Mouse (Mus musculus): ENCODE measurements around the gene Sec24d.

Gene Sec24d

DNA sequence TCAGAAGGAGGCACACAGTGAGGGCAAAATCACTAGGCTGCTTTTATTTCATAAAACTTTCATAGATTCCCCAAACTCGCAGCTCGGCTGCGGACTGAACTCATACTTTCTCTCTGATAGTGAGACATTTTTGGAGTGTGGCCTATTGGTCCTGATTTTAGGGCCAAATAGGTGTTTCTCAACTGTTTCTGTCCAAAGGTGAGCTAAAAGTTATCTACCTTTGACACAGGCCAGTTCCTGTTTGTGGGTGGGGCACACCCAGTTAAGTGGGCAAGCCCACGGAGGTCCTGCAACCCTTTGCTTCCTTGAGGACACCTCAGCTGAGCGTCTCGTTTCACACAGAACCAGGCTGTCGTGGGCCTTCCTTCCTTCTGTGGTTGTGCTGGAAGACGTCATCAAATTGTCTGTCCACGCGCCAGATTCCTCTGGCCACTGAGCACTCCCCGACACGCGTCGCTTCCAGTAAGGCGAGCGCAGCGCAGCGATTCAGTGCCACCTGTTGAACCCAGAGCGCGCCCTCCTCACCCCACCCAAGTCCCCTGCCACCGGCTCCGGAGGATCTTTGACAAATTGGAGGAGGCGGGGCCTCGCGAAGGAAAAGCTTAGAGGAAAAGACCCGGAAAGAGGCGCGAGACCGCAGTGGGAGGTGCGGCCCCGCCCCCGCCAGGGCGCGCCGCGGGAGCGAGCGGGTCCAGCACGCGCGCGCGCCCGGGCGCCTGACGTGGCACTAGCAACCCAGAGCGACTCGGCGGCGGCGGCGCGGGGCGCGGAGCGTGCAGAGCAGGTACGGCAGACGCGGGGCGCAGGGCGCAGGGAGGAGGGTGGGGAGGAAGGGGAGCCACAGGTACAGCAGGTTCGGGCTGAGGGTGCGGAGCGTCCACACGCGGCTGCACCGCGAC lies at the start of gene Sec24d:
Sec24d (plus strand) TSS at position 703 of the 899 bp plus-strand sequence.
- in situ Hi-C loops (cut with MboI, MseI) = no loop called here

DNA sequence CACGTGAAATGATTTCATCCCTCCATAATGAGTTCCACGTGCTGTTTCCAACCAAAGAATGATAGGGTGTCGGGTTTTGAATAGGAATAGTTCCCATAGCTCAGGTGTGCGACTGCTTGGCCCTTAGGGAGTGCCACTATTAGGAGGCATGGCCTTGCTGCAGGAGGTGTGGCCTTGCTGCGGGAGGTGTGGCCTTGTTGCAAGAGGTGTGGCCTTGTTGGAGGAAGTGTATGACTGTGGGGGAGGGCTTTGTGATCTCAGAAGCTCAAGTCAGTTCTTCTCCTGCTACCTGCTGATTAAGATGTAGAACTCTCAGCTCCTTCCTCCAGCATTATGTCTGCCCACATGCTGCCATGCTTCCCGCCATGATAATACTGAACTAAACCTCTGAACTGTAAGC lies 48.6 kb upstream of the Sec24d start:
- in situ Hi-C loops (cut with MboI, MseI) = loop anchor here (25.0 kb wide), 1 partner anchor 1044 kb away; no protein-coding TSS in a partner anchor

DNA sequence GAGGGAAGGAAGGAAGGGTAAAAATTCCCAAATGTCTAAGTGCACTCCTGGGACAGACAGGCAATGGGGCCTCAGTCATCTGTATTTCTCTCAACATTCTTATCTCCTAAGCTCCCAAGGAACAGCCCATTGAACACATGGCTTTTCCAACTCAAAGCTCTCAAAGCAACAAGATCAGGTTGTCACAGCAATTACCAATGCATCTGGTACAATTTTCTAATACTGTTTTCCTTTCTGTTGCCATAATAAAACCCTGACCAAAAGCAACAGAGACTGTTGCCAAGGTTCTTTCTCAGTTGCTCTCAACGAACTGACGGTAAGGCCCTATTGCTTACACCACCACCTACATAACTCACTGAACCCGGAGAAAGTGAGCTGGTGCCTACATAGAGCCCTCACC lies 40.0 kb upstream of the Sec24d start:
- in situ Hi-C loops (cut with MboI, MseI) = no loop called here

DNA sequence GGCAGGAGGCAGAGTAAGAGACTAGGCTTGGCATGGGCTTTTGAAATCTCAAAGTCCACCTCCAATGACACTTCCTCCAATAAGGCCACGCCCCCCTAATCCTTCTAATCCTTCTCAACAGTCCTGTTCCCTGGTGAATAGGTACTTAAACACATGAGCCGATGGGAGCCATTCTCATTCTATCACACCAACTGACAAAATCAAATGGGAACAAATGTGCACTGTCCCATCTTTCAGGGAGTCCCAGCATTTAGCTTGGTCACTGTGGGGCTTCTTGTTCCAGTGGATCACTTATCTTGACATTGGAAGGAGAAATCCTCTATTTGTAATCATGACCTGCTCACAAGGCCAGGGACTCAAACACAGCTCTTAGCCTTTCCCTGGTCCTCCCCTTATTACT lies 35.6 kb upstream of the Sec24d start:
- in situ Hi-C loops (cut with MboI, MseI) = loop anchor here (10.0 kb wide), 1 partner anchor 93 kb away; no protein-coding TSS in a partner anchor

DNA sequence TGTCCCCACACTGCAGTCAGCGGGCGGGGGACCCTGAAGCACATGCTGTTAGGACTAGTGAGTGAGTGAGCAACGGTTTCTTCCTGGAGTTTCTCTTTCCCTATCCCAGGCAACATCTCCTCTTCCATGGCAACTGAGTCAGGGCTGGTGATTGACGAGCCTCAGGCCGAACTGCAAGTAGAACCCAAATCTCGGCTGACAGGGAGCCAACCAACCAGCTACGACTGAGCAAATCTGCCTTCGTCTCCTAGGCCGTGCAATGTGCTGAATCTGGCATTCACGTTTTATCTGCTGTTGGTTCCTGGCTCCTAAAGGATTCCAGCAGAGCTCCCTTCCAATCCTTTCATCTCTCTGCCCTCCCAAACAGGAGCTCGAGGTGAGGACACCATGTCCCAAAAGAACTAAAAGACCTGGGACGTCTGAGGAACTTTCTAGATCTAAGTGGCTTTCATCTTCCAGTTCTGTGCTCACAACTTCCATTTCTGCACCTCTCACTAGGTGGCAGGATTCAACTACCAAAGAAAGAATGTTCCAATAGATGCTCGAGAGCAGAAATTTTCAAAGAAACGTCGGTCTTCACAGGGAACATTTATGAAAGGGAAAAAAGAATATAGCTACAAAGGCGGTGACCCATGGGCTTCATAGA lies 32.9 kb upstream of the Sec24d start:
- in situ Hi-C loops (cut with MboI, MseI) = loop anchor here (10.0 kb wide), 1 partner anchor 90 kb away; no protein-coding TSS in a partner anchor

DNA sequence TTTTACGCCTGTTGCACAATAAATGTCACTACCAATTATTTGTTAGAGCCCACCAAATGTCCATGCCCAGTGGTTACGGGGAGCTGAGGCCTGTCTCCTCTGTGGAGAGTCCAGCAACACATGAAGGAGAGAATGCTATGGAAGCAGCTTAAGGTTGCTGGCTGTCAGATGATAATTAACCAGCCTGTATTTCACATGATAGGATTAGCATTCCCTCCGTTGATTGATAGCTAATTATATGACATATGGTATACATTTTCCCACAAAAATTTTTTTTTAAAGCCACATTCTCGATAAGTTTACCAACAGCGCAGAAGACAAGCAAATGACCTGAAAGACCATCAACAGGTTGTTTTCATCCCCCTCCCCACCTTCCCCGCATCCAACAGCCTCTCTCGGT lies 31.8 kb upstream of the Sec24d start:
- in situ Hi-C loops (cut with MboI, MseI) = loop anchor here (10.0 kb wide), 1 partner anchor 89 kb away; no protein-coding TSS in a partner anchor

DNA sequence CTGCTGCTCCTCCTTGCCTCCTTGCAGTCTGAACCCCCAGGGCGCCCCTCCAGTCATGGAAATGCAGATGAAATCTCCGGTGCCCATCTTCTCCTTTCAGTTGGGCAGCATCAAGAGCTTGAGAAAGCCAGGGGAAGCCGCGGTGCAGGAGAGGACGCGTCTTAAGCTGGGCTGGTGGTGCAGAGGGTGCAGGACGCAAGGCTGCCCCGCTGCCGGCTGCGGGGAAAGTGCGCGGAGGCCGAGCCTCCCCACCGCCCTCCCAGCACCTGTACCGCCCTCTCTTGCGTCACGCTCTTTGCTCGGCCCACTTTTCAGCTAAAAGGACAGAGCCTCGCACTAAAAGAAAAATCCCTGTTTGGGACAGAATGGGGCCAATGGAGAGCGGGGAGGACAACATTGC lies 31.3 kb upstream of the Sec24d start, which contains the start of gene Synpo2:
Synpo2 (minus strand) TSS at position 229 of the 400 bp plus-strand sequence.
- in situ Hi-C loops (cut with MboI, MseI) = loop anchor here (10.0 kb wide), 1 partner anchor 89 kb away; no protein-coding TSS in a partner anchor

DNA sequence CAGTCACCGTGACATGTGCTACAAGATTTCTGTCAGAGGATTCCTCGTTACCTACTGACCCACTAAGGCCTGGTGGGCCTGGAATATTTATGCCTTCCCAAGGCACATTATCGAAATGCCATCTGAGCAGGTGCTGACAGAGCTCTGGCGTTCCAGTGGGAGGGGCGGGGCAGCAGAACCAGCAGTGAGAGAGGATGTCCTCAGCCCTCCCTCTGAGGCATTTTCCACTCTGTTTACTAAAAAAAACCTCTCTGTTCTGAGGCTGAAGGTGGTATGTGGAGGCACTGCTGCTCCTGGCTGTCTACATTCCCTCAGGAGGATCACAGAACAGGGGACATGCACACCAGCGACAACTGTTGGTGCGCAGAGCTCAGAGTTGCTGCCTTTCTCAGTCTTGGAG lies 30.2 kb upstream of the Sec24d start:
- in situ Hi-C loops (cut with MboI, MseI) = loop anchor here (10.0 kb wide), 1 partner anchor 88 kb away; no protein-coding TSS in a partner anchor

DNA sequence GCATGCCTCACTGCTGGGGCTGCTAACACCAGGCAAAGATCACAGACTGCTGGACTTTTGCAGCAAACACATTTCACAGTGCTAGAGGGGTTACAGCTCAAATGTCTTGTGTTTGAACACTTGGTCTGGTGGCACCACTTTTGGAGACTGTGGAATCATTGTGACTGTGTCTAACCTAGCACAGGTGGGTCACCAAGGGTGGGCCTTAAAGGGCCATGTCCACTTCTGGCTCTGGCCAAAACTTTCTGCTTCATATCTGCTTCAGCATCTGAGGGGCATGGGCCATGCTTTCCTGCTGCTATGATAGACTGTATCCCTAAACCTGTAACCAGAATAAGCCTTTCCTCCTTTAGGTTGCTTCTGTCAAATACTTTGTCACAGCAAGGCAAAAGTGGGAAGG lies 29.8 kb upstream of the Sec24d start:
- in situ Hi-C loops (cut with MboI, MseI) = loop anchor here (10.0 kb wide), 1 partner anchor 87 kb away; no protein-coding TSS in a partner anchor

DNA sequence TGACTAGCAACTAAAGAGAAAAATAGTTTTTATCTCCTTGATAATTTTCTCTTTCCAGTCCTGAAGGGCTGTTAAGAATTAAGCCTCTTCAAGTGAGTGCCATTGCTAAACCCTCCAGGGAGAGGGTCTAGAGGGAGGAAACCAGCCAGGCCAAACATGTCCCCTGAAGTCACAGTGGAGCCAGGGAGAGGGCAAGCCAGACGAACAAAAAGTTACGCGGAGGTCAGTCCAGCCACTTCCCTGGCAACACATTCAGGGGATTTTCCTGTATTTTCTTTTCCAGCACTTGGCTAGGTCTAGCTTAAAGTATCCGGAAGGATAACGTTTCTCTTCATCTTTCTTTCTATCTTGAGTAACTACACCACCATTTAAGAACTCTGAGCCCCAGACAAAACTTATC lies 22.9 kb upstream of the Sec24d start:
- in situ Hi-C loops (cut with MboI, MseI) = no loop called here

DNA sequence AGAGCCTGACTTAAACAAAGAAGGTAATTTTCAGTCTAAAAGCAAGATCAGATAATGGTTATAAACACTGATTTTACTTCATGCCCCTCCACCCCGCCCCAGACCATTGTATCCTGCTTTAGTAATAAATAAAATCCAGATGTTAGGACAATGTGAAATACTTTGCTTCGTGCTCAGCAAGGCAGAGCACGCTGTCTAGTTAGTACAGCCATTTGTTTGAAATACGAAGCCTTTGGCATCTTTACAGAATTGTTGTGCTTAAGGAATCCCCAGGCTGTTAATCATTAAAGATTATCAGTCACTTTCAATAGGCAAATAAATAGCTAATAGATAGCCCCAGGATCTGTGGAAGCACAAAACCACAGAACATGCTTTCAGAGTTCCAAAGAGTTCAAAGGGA lies 21.6 kb upstream of the Sec24d start:
- in situ Hi-C loops (cut with MboI, MseI) = no loop called here

DNA sequence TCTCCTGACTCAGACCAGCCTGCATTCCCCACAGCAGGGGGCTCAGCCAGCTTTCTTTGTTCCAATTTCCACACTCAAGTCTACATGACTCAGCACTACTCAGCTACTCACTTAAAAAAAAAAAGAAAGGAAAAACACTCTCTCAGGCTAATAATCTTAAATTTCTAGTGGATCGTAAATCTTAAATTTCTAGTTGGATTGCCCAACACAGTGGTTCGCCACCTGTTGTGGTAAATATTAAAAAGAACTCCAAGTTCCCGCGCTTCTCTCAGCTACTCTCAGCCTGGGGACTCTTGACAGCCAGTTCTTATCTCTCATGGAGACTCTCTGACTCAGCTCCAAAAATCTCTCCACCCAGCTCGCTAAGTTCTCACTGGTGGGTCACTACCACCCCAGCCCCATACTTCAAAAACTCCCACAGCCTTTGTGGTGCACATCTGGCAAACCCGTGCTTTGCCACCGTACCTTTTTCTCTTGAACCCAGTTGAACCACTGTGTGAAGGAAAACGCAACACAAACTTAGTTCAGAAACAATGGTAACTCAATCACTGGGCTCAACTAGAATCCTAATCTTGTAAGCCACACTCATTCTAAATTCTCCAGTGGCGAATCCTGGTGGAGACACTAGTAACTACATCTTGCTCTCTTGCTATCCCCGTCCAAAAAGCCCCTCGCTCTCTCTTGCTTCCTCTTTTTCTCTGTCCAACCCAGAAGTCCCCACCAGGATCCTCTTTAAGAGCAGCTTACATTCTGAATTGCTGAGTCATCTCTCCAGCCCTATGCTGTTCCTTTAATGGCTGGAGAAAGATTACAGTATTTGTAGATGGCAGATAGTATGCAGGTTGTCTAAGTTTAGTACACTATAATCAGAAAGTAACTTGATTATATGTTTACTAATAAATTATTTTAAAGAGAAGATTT lies 10.8 kb upstream of the Sec24d start:
- in situ Hi-C loops (cut with MboI, MseI) = no loop called here

DNA sequence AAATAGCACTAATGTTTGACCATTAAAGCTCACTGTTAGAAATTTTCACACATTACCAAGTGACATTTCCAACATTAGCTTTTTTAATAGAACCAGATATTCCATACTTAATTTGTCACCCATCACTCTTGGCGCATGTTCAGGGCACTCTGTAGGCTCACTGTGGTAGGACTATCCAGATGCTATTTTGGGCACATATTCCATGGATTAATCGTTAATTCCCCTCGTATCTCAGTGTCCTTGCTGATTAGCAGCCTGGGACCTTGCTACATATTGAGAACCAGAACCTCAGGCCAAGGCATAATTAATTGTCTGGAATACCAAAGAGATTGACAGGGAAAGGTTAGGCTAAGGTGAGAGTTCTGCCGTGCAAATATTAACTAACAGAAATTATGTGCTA lies 8.5 kb upstream of the Sec24d start:
- in situ Hi-C loops (cut with MboI, MseI) = no loop called here

DNA sequence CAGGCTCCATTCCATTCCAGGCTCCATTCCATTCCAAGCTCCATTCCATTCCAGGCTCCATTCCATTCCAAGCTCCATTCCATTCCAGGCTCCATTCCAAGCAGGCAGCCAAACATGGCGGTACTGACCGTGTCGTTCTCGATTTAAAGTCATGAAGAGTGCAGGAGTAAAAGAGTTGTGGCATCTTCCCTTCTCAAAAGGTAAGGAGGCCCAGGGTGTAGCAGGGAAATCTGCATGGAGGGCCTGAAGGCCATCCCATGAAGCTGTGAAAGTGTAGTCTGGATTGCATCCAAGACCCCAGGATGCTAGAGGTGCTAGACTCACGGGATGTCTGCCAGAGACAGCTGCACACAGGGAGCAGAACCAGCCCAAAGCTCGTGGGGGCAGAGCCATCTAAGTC lies 2.5 kb upstream of the Sec24d start:
- in situ Hi-C loops (cut with MboI, MseI) = no loop called here

DNA sequence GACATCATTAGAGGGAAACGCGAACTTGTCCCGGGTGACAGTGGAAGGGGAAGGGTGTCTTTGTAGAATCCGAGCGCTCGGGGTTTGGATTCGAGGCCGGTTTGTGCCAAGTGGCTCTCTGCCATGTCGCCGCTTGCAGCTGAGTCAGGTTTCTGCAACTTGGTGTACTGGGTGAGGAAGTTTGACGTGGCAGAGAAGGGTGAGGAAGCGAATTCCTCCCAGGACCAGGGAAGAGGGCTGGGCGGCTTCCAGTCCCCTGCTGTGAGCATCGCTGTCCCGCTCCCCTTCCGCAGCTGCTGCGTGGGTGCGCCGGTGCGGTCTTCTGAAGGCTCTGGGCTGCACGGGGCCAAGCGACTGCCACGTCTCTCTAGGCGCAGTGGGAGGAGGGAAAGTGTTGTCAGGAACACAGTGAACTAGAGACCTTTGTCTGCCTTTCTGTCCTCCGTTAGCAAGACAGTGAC lies 516 bp downstream of the Sec24d start:
- in situ Hi-C loops (cut with MboI, MseI) = no loop called here

DNA sequence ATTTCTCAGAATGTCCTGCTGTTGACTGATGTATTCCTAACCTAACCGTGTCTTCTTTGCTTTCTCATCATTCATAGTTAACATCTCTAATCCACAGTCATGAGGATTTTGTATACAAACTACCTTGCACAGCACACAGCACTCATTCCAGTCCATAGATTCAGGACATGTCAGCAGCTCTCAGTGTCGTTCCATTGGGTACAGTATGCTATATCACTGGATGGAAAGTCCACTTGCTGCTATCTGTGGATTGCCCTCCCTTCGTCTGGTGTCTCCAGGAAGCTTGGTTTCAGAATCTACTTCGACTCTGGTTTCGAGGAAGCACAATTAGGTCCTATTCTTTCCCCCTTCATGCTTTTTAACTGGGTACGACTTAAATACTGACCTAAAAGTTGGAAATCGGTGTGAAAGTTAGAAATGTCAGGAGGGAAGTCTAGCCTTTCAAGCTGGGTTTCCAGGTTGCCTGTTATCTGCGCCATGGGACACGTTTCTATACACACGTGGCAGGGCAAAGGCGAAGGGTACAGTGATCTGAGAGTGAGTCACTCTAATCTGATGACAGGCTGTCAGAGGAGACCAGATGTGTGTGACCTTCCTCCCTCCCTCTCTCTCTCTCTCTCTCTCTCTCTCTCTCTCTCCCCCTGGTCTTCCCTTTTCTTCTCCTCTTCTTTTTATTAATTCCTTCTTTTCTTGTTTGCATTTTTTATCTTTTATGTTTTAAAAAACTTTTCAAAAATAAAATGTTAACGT lies 15.8 kb downstream of the Sec24d start:
- in situ Hi-C loops (cut with MboI, MseI) = no loop called here

DNA sequence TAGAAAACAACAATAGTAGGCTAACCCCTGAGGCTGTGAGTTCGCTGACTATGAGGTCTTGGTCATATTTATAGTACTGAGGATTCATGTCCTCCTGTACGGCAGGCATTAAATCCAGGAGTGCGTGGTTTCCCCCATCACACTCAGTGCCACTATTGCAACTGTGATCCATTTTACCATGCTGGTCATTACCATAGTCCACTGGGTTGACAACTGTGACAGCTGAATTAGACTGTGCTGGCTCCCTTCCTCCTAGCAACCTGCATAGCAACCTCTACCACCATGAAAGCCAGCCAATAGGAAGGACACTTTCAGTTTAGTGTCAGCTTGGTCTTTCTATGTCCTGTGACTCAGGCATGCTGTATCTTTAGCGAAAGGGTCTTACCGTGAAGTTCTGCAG lies 17.0 kb downstream of the Sec24d start:
- in situ Hi-C loops (cut with MboI, MseI) = no loop called here

DNA sequence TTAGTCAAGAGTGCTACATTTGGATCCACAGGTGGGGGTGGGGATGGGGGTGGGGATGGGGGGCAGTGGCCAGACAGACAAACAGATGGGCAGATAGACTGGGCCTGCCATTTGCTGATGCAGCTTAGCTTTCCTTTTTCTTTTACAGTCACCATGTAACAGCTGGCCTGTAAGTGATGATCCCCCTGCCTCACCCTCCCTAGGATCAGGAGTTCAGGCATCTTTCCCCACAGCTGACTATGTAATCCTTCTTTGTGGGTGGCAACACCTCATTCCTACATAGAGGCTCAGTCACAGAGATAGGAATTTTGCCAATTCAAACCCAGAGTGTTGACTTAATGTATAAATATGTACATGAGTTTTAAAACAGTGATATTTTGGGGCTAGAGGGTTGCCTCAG lies 18.4 kb downstream of the Sec24d start:
- in situ Hi-C loops (cut with MboI, MseI) = no loop called here

DNA sequence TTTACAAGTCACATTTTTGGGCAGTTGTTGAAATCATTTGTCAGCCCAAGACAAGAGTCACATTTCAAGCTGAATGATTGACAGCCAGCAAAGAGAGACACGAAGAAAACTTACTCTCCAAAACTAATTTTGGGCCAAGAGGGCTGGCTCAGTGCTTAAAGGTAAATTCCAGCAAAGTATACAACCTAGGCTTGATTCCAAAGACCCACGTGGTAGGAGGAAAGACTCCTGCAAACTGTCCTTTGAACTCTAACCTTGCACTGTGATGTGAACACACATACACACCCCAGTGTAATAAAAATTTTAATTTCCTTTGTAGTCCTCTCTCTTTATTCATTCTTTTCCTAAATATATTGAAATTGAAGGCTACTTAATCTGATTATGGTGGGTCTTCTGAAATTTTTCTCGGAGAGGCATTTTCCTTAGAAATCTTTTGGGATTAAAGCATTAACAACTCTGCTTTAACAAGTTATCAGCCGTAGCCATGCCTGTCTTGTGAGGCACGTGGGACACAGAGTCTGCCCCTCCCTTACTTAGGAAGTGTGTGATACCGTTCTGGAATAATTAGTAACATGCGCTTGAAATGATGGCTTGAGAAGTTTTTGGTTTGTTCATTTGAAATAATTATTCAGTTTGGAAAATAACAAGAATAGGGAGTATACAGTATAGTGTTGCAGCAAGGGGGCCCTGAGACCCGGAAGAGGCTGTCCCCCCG lies 21.8 kb downstream of the Sec24d start:
- in situ Hi-C loops (cut with MboI, MseI) = no loop called here

DNA sequence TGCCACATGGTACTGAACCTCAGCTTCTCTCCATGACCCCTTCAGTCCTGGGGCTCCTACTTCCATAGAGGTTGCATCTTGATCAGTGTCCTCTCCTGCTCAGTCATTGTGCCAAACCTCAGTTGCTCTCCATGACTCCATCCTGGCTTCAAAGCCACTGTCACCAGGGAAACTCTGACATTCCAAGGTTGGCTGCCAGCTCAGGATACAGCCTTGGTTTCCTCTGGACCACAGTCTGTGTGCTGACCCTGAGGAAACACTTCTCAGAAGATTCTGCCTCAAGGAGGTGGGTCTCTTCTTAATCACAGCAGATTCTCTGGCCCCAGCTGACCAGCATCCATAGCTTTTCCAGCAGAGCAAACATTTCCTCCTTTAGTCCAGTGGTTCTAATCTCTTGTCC lies 24.4 kb downstream of the Sec24d start:
- in situ Hi-C loops (cut with MboI, MseI) = no loop called here

All from T-helper 2 cell (primary cell).